Mouse (Mus musculus): Measurements from ENCODE around the gene 4930562C15Rik. TPM values are rescaled to one million over a fixed set of nuclear protein-coding genes. Genes with fewer than 3 reads are reported as not detected.

Gene 4930562C15Rik
- polyA plus RNA-seq, 1 experiment from 2014 or later, result 0.89 TPM

DNA sequence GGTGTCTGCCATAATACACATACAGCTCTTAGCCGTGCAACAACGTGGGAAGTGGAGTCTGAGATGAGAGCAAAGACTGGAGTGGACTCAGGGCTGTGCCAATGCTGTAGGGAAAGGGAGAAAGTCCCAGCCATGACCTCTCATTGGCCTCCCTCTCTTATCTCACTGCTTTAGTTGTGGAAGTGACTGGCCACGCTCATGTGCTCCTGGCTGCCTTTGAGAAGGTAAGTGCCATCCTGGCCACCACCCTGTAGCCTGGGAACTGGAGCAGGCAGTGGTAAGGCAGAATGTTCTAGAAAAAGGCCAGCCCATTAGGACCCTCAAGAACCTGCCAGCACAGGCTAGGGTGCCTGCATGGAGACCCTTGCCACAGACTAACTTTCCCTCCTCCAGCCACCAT, 80.7 kb downstream of the 4930562C15Rik start:
- Histone ChIP-seq H3K4me3 (ENCODE audit: low read length) (no peak overlapping the region), H3K9me3 (ENCODE audit: control insufficient read depth, low read length) (no peaks in the 10 kb centered on the region), H3K27ac (ENCODE audit: low read depth, low read length) (no peak overlapping the region), H3K27me3 (ENCODE audit: control insufficient read depth, insufficient read depth, low read length) (no peaks in the 10 kb centered on the region), H3K4me2 (replicated peaks; ENCODE audit: low read depth, low read length) (no peak overlapping the region), H3K9ac (ENCODE audit: low read depth, low read length) (no peak overlapping the region), H3K4me1 (ENCODE audit: control insufficient read depth, insufficient read depth, low read length) (no peaks in the 10 kb centered on the region), H3K36me3 (ENCODE audit: control insufficient read depth, insufficient read depth, low read length) (peaks cover 47% of the 10 kb centered on the region)
- 90% methylated on average over 3 of the region's 3 CpGs for WGBS
- ATAC-seq (ENCODE audit: low FRiP score, low TSS enrichment), result no peak

DNA sequence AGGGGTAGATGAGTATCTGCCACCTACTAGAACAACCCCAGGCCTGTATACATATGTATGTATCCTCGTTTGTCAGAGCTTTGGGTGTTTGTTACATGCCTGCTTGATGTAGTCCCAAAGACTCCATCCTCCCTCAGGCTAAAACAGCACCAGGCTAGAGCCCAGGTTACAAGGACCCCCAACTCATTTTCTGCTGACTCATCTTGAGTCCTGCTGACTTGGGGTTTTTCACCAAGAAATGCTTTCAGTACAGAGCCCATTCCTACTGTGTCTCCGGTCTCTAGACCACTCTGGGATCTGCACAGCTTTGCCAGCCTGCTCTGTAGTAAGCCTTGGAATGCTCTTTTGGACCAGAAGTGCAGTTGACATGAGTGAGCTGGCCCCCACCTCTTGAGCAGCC, 81.4 kb downstream of the 4930562C15Rik start:
- H3K27ac ChIP-seq (ENCODE audit: low read depth, low read length), result no peak overlapping the region
- whole genome bisulfite sequencing, result 88% methylated on average over 2 of the region's 2 CpGs
- H3K4me3 ChIP-seq (ENCODE audit: low read length), result no peak overlapping the region
- H3K27me3 ChIP-seq (ENCODE audit: control insufficient read depth, insufficient read depth, low read length), result no peaks in the 10 kb centered on the region
- H3K4me1 ChIP-seq (ENCODE audit: control insufficient read depth, insufficient read depth, low read length), result no peaks in the 10 kb centered on the region
- H3K9ac ChIP-seq (ENCODE audit: low read depth, low read length), result no peak overlapping the region
- no peak for ATAC-seq (ENCODE audit: low FRiP score, low TSS enrichment)
- no peak overlapping the region for H3K4me2 ChIP-seq (replicated peaks; ENCODE audit: low read depth, low read length)
- H3K36me3 ChIP-seq (ENCODE audit: control insufficient read depth, insufficient read depth, low read length), result peaks cover 41% of the 10 kb centered on the region
- no peaks in the 10 kb centered on the region for H3K9me3 ChIP-seq (ENCODE audit: control insufficient read depth, low read length)

Other genes with a start within 250 kb of the 4930562C15Rik start
- gene Glis2, start 240.7 kb upstream of the 4930562C15Rik start, polyA plus RNA-seq (2014; fragmentation: Nextera tagmentation; extraction: Ambion mirVana), result 42.4 and 47.3 TPM in 2 replicates
- 102 and 116 TPM in 2 replicates for gene Pam16, start 210.4 kb upstream of the 4930562C15Rik start, polyA plus RNA-seq (2014; fragmentation: Nextera tagmentation; extraction: Ambion mirVana)
- gene Vasn, start 195.5 kb upstream of the 4930562C15Rik start, polyA plus RNA-seq (2014; fragmentation: Nextera tagmentation; extraction: Ambion mirVana), result 14.4 and 16.1 TPM in 2 replicates
- 46.3 and 68.8 TPM in 2 replicates for gene Dnaja3, start 195.4 kb upstream of the 4930562C15Rik start, polyA plus RNA-seq (2014; fragmentation: Nextera tagmentation; extraction: Ambion mirVana)
- 12.0 and 16.4 TPM in 2 replicates for gene Coro7, start 155.6 kb upstream of the 4930562C15Rik start, polyA plus RNA-seq (2014; fragmentation: Nextera tagmentation; extraction: Ambion mirVana)
- gene Nmral1, start 116.1 kb upstream of the 4930562C15Rik start, polyA plus RNA-seq (2014; fragmentation: Nextera tagmentation; extraction: Ambion mirVana), result 132 and 145 TPM in 2 replicates
- gene Hmox2, start 109.1 kb upstream of the 4930562C15Rik start, polyA plus RNA-seq (2014; fragmentation: Nextera tagmentation; extraction: Ambion mirVana), result 103 and 113 TPM in 2 replicates
- 67.2 and 98.0 TPM in 2 replicates for gene Cdip1, start 45.1 kb upstream of the 4930562C15Rik start, polyA plus RNA-seq (2014; fragmentation: Nextera tagmentation; extraction: Ambion mirVana)
- 37.2 and 39.7 TPM in 2 replicates for gene Ubald1, start 44.9 kb downstream of the 4930562C15Rik start, polyA plus RNA-seq (2014; fragmentation: Nextera tagmentation; extraction: Ambion mirVana)
- gene Mgrn1, start 50.8 kb downstream of the 4930562C15Rik start, polyA plus RNA-seq (2014; fragmentation: Nextera tagmentation; extraction: Ambion mirVana), result 54.0 and 89.2 TPM in 2 replicates
- 153 and 160 TPM in 2 replicates for gene Nudt16l1, start 103.3 kb downstream of the 4930562C15Rik start, polyA plus RNA-seq (2014; fragmentation: Nextera tagmentation; extraction: Ambion mirVana)
- 45.6 and 61.3 TPM in 2 replicates for gene Anks3, start 128.8 kb downstream of the 4930562C15Rik start, polyA plus RNA-seq (2014; fragmentation: Nextera tagmentation; extraction: Ambion mirVana)
- 0.11 TPM in 1 of 2 replicates, not detected in the other for gene Sept12, start 162.4 kb downstream of the 4930562C15Rik start, polyA plus RNA-seq (2014; fragmentation: Nextera tagmentation; extraction: Ambion mirVana)
- 10.2 and 10.4 TPM in 2 replicates for gene Smim22, start 171.9 kb downstream of the 4930562C15Rik start, polyA plus RNA-seq (2014; fragmentation: Nextera tagmentation; extraction: Ambion mirVana)
- gene Rogdi, start 178.1 kb downstream of the 4930562C15Rik start, polyA plus RNA-seq (2014; fragmentation: Nextera tagmentation; extraction: Ambion mirVana), result 80.9 and 86.2 TPM in 2 replicates
- gene Glyr1, start 214.4 kb downstream of the 4930562C15Rik start, polyA plus RNA-seq (2014; fragmentation: Nextera tagmentation; extraction: Ambion mirVana), result 66.0 and 96.3 TPM in 2 replicates
- 21.7 and 26.3 TPM in 2 replicates for gene Ubn1, start 214.6 kb downstream of the 4930562C15Rik start, polyA plus RNA-seq (2014; fragmentation: Nextera tagmentation; extraction: Ambion mirVana)